Mouse (Mus musculus) ES-E14 (cell line): Measurements from ENCODE around the gene Olfr1307. TPM values are rescaled to one million over a fixed set of nuclear protein-coding genes. Genes with fewer than 3 reads are reported as not detected.

Source experiments
- DNase-seq: peaks from one replicate; pipeline ENCODE4 v3.0.0-alpha.2; 2013; ENCODE audit warnings: low read depth, low spot score
- H3K27ac ChIP-seq: 2 replicates; pipeline ENCODE4 v1.5.1; 2012; ENCODE audit warnings: low read depth, mild to moderate bottlenecking, low read length, moderate library complexity, mixed read lengths; ENCODE audit not compliant: poor library complexity, insufficient read depth, severe bottlenecking
- H3K36me3 ChIP-seq: 2 replicates; pipeline ENCODE4 v1.6.1; 2012; ENCODE audit warnings: mild to moderate bottlenecking, low read length, moderate library complexity, mixed read lengths; ENCODE audit not compliant: control insufficient read depth, poor library complexity, insufficient read depth, severe bottlenecking
- H3K4me1 ChIP-seq, 2 experiments: fragments of 150-350 bp in 1 of 2; sonication (generic) in 1 of 2; 2 replicates each; pipeline ENCODE4 v1.6.1; 2012; ENCODE audit warnings: low read length in 2 of 2, mild to moderate bottlenecking in 1 of 2, mixed read lengths in 1 of 2; ENCODE audit not compliant: control insufficient read depth in 2 of 2, insufficient read depth in 2 of 2, poor library complexity in 1 of 2
- H3K4me3 ChIP-seq, 2 experiments: fragments of 150-350 bp in 1 of 2; sonication (generic) in 1 of 2; 2 replicates each; pipeline ENCODE4 v1.5.1; 2012; ENCODE audit warnings: low read length in 2 of 2, low read depth in 1 of 2, mild to moderate bottlenecking in 1 of 2, mixed read lengths in 1 of 2; ENCODE audit not compliant: insufficient read depth in 1 of 2, poor library complexity in 1 of 2, severe bottlenecking in 1 of 2
- H3K9ac ChIP-seq: 2 replicates; pipeline ENCODE4 v1.6.1; 2012; ENCODE audit warnings: low read depth, mild to moderate bottlenecking, low read length, mixed read lengths; ENCODE audit not compliant: poor library complexity, insufficient read depth, severe bottlenecking
- H3K9me3 ChIP-seq: fragments of 150-350 bp; sonication (generic); 2 replicates; pipeline ENCODE4 v1.6.1; 2012; ENCODE audit warnings: low read depth, mild to moderate bottlenecking, low read length; ENCODE audit not compliant: control insufficient read depth, insufficient read depth
- CHD2 ChIP-seq: IDR thresholded peaks from 2 replicates; pipeline ENCODE4 v1.6.1; 2014; ENCODE audit warnings: mild to moderate bottlenecking, low read depth, low read length, inconsistent platforms
- HCFC1 ChIP-seq: IDR thresholded peaks from 2 replicates; pipeline ENCODE4 v1.6.1; 2012; ENCODE audit warnings: low read length, inconsistent platforms, borderline replicate concordance; ENCODE audit not compliant: insufficient read depth
- MAFK ChIP-seq: IDR thresholded peaks from 2 replicates; pipeline ENCODE4 v1.6.1; 2014; ENCODE audit warnings: mild to moderate bottlenecking, low read depth, low read length, inconsistent platforms; ENCODE audit not compliant: insufficient read depth
- ZC3H11A ChIP-seq: IDR thresholded peaks from 2 replicates; pipeline ENCODE4 v1.6.1; 2012; ENCODE audit warnings: low read depth, mild to moderate bottlenecking, inconsistent platforms, low read length, borderline replicate concordance
- ZNF384 ChIP-seq: IDR thresholded peaks from 2 replicates; pipeline ENCODE4 v1.6.1; 2012; ENCODE audit warnings: low read depth, low read length, inconsistent platforms
- in situ Hi-C, 2 experiments: fragments of 600-800 bp; cut with MboI; formaldehyde crosslinking; loops; one replicate each; pipeline ENCODE4 v1.15.1; 2025; ENCODE audit warnings: low sequenced_read_pairs in 2 of 2, inconsistent platforms in 1 of 2; ENCODE audit not compliant: unreplicated experiment in 2 of 2
- total RNA-seq: library from RNA; depleted of rRNA; stranded (reverse); fragments of 300-350 nt; gene quantifications from 2 replicates; pipeline ENCODE4 v1.2.3, GENCODE M21; 2012; rRNA removed

The Olfr1307 gene
- not detected in 2 replicates for total RNA-seq

- H3K9ac ChIP-seq: no peak within 1 kb of the TSS
- no peak for DNase-seq
- H3K36me3 ChIP-seq: no peaks in the 10 kb centered on the region
- H3K4me3 ChIP-seq: no peak within 1 kb of the TSS
- H3K9me3 ChIP-seq: no peaks in the 10 kb centered on the region
- no peak within 1 kb of the TSS for H3K27ac ChIP-seq
- H3K4me1 ChIP-seq: no peaks in the 10 kb centered on the region
- TF ChIP-seq ZC3H11A (no peak), HCFC1 (no peak), CHD2 (no peak), MAFK (no peak), ZNF384 (no peak)
- in situ Hi-C loops: no loop called here
Observed at GRCm38 (mm10) chr2:111949340-111949739, at the start of gene Olfr1307. Gene Olfr1307, minus strand, starts transcription at chr2:111949440.

DNA sequence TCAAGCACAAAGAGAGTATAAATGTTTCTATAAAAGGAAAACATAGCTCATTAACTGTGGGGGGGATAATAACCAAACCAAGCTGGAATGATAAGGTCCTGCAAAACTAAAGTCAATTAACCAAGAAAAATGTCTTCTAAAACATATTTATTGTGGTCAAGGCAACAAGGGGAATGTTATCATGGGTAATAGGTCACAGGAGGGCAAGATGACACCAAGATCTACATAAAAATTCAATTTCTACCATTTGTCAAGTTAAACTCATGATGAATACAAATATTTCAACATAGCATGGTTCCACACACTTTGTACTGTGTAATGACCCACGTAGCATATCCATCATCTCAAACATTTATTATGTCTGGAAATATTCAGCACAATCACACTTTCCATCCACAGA, 40.9 kb upstream of the Olfr1307 start, which contains the start of gene Olfr1309:
Gene Olfr1309, minus strand, starts transcription at position 101 of the 400 bp plus-strand sequence.
- TF ChIP-seq HCFC1 (no peak), MAFK (no peak), ZNF384 (no peak), CHD2 (no peak), ZC3H11A (no peak)
- H3K4me1 ChIP-seq: no peaks in the 10 kb centered on the region
- H3K27ac ChIP-seq: no peak within 1 kb of the TSS
- no peak within 1 kb of the TSS for H3K4me3 ChIP-seq
- in situ Hi-C loops: no loop called here
- no peak within 1 kb of the TSS for H3K9ac ChIP-seq
- DNase-seq: no peak
- H3K36me3 ChIP-seq: no peaks in the 10 kb centered on the region
- no peaks in the 10 kb centered on the region for H3K9me3 ChIP-seq

GRCm38 (mm10) chr2:111964844-111965243, 15.6 kb upstream of the Olfr1307 start, which contains the start of gene Olfr1308:
Gene Olfr1308, minus strand, starts transcription at chr2:111964944.
- DNase-seq: no peak
- in situ Hi-C loops: no loop called here
- TF ChIP-seq CHD2: no peak
- no peak for TF ChIP-seq HCFC1
- no peak for TF ChIP-seq ZNF384
- TF ChIP-seq ZC3H11A: no peak
- no peak for TF ChIP-seq MAFK
- Histone ChIP-seq H3K4me1 (no peaks in the 10 kb centered on the region), H3K36me3 (no peaks in the 10 kb centered on the region), H3K27ac (no peak within 1 kb of the TSS), H3K9me3 (no peaks in the 10 kb centered on the region), H3K4me3 (no peak within 1 kb of the TSS), H3K9ac (no peak within 1 kb of the TSS)

DNA sequence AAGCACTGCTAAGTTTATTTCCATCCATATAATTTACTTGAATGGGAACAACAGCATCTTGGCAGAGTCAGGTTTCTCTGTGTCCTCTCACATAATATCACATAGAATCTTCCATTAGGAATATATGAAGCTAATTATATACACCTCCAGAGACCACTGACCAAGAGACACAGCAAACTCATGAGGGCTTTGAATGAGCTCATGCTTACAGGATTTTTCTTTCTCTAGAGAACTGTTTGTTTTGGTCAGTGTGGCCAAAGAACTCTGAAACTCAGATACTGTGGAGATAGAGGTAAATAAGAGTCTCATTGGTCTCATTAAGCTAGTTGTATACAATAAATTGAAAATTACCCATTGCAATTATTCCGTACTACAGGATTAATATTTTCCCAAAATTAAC, 33.1 kb downstream of the Olfr1307 start, which contains the start of gene Olfr1306:
Gene Olfr1306, minus strand, starts transcription at position 101 of the 400 bp plus-strand sequence.
- H3K9me3 ChIP-seq: no peaks in the 10 kb centered on the region

More for the DNA sequence above, 33.1 kb downstream of the Olfr1307 start, which contains the start of gene Olfr1306:
- TF ChIP-seq ZC3H11A (no peak), CHD2 (no peak), ZNF384 (no peak), MAFK (no peak)
- DNase-seq: no peak
- no peak within 1 kb of the TSS for H3K27ac ChIP-seq
- in situ Hi-C loops: no loop called here
- no peaks in the 10 kb centered on the region for H3K36me3 ChIP-seq
- H3K9ac ChIP-seq: no peak within 1 kb of the TSS
- no peak within 1 kb of the TSS for H3K4me3 ChIP-seq
- H3K4me1 ChIP-seq: no peaks in the 10 kb centered on the region

Other genes with a start within 250 kb of the Olfr1307 start
- gene Olfr1301, start 198.4 kb downstream of the Olfr1307 start, total RNA-seq: not detected in 2 replicates
- not detected in 2 replicates for gene Olfr1302, start 172.0 kb downstream of the Olfr1307 start, total RNA-seq
- not detected in 2 replicates for gene Olfr1303, start 129.1 kb downstream of the Olfr1307 start, total RNA-seq
- not detected in 2 replicates for gene Olfr1305, start 72.3 kb downstream of the Olfr1307 start, total RNA-seq
- gene Olfr1306, start 33.2 kb downstream of the Olfr1307 start, total RNA-seq: not detected in 2 replicates
- not detected in 2 replicates for gene Olfr1308, start 15.5 kb upstream of the Olfr1307 start, total RNA-seq
- not detected in 2 replicates for gene Olfr1309, start 40.8 kb upstream of the Olfr1307 start, total RNA-seq
- not detected in 2 replicates for gene Olfr1310, start 63.3 kb upstream of the Olfr1307 start, total RNA-seq
- not detected in 2 replicates for gene Olfr1311, start 75.0 kb upstream of the Olfr1307 start, total RNA-seq
- gene Olfr1312, start 100.8 kb upstream of the Olfr1307 start, total RNA-seq: not detected in 2 replicates
- gene Olfr1313, start 128.4 kb upstream of the Olfr1307 start, total RNA-seq: not detected in 2 replicates
- gene Olfr1314, start 147.3 kb upstream of the Olfr1307 start, total RNA-seq: not detected in 2 replicates
- gene Olfr1315-ps1, start 166.0 kb upstream of the Olfr1307 start, total RNA-seq: not detected in 2 replicates
- not detected in 2 replicates for gene Olfr1316, start 185.5 kb upstream of the Olfr1307 start, total RNA-seq
- gene Olfr1317, start 190.9 kb upstream of the Olfr1307 start, total RNA-seq: not detected in 2 replicates
- gene Olfr1318, start 204.8 kb upstream of the Olfr1307 start, total RNA-seq: not detected in 2 replicates